In genomic region chr14:29807881-29808280, GRCm38 (mm10) we compare ENCODE assay signal across 26 mouse cellular contexts.
DNase-seq lines count a peak whose midpoint lies in the region; ATAC-seq and TF ChIP-seq lines count a peak whose summit lies in the region.
"Had no signal": no experiment of that assay in that cellular context is flagged by ENCODE, and none has a peak within 500 bp of the region (broad histone marks: within the 10 kb centered on the region; RNA-seq: fewer than 3 reads in every experiment).

No protein-coding gene starts in this region.

- no peak overlapping the region for H3K4me2 ChIP-seq in forebrain, embryonic 11.5 days (ENCODE audit: low read depth, low read length, severe bottlenecking)
- H3K4me2 ChIP-seq in forebrain, embryonic 16.5 days (ENCODE audit: low read length) = peak overlapping the region; percentile 19
- H3K4me2 ChIP-seq: embryonic facial prominence, embryonic 12.5 days; heart, embryonic 11.5 days; hindbrain, embryonic 12.5 days; limb, embryonic 12.5 days; liver, embryonic 11.5 days; lung, embryonic 15.5 days; midbrain, embryonic 12.5 days had no signal

- H3K9ac ChIP-seq in ES-E14 (ENCODE audit: insufficient read depth, low read depth, low read length, poor library complexity, severe bottlenecking) = no peak overlapping the region
- H3K9ac ChIP-seq in forebrain, embryonic 11.5 days (ENCODE audit: low read length) = no peak overlapping the region
- no peak overlapping the region for H3K9ac ChIP-seq in forebrain, embryonic 16.5 days (replicated peaks; ENCODE audit: low read depth, low read length)
- H3K9ac ChIP-seq: embryonic facial prominence, embryonic 12.5 days; hindbrain, embryonic 12.5 days; limb, embryonic 12.5 days; lung, embryonic 15.5 days; midbrain, embryonic 12.5 days had no signal

- ATAC-seq in forebrain, embryonic 11.5 days (replicated peaks; ENCODE audit: low FRiP score) = no peak
- no peak for ATAC-seq in forebrain, embryonic 16.5 days
- ATAC-seq: intestine, postnatal 0 days; Patski had no signal

- 37% methylated on average over 9 of the region's 9 CpGs for WGBS in forebrain, embryonic 11.5 days
- 15% methylated on average over 9 of the region's 9 CpGs for WGBS in forebrain, embryonic 16.5 days

- H3K4me1 ChIP-seq in ES-E14 (ENCODE audit: control insufficient read depth in 2 of 2, insufficient read depth in 2 of 2, low read length in 2 of 2, poor library complexity in 1 of 2) = no peaks in the 10 kb centered on the region
- H3K4me1 ChIP-seq in forebrain, embryonic 11.5 days (replicated peaks; ENCODE audit: control insufficient read depth, insufficient read depth, low read length) = 0 out of 2 replicates have a peak, but pooled peaks cover 2% of the 10 kb centered on the region
- 0 out of 2 replicates have a peak, but pooled peaks cover 2% of the 10 kb centered on the region for H3K4me1 ChIP-seq in forebrain, embryonic 16.5 days (replicated peaks; ENCODE audit: control insufficient read depth, insufficient read depth, low read length)
- H3K4me1 ChIP-seq: embryonic facial prominence, embryonic 12.5 days; hindbrain, embryonic 12.5 days; limb, embryonic 12.5 days; lung, embryonic 15.5 days; midbrain, embryonic 12.5 days had no signal

- peak; percentile 44 for DNase-seq in heart, adult 11 months
- DNase-seq in heart, adult 8-10 months (ENCODE audit: low spot score) = no peak
- DNase-seq in ES-E14 (ENCODE audit: low read depth, low spot score) (peak; percentile 20), liver (no peak)
- DNase-seq in forebrain, embryonic 11.5 days (ENCODE audit: low spot score) = peak; percentile 62
- DNase-seq in spleen, postnatal 10 days (ENCODE audit: low spot score in 2 of 2) = no peak
- DNase-seq: adrenal gland, postnatal 14 days; cerebellum, adult 18-20 months; cerebellum, postnatal 14 days; gastrocnemius, postnatal 10 days; heart, postnatal 36 days; kidney, adult 9 months; kidney, postnatal 10 days; right cerebral cortex, postnatal 25 days; thymus, adult 18-20 months; thymus, postnatal 25 days had no signal

- no peaks in the 10 kb centered on the region for H3K27me3 ChIP-seq in forebrain, embryonic 11.5 days (ENCODE audit: control insufficient read depth, insufficient read depth, low read length)
- H3K27me3 ChIP-seq in forebrain, embryonic 16.5 days (replicated peaks; ENCODE audit: control insufficient read depth, insufficient read depth, low read length) = no peaks in the 10 kb centered on the region
- H3K27me3 ChIP-seq: embryonic facial prominence, embryonic 12.5 days; hindbrain, embryonic 12.5 days; limb, embryonic 12.5 days; lung, embryonic 15.5 days; midbrain, embryonic 12.5 days had no signal

- in situ Hi-C loops in ES-E14 (cut with MboI; ENCODE audit: low sequenced_read_pairs in 2 of 2, unreplicated experiment in 2 of 2) = no loop called here

- no peak overlapping the region for H3K4me3 ChIP-seq in ES-E14 (ENCODE audit: insufficient read depth in 1 of 2, low read depth in 1 of 2, low read length in 2 of 2, poor library complexity in 1 of 2, severe bottlenecking in 1 of 2)
- no peak overlapping the region for H3K4me3 ChIP-seq in forebrain, embryonic 11.5 days (ENCODE audit: low read depth, low read length)
- no peak overlapping the region for H3K4me3 ChIP-seq in forebrain, embryonic 16.5 days (replicated peaks; ENCODE audit: low read length)
- H3K4me3 ChIP-seq: embryonic facial prominence, embryonic 12.5 days; hindbrain, embryonic 12.5 days; limb, embryonic 12.5 days; lung, embryonic 15.5 days; midbrain, embryonic 12.5 days had no signal

- H3K36me3 ChIP-seq in ES-E14 (ENCODE audit: control insufficient read depth, insufficient read depth, low read length, poor library complexity, severe bottlenecking) = no peaks in the 10 kb centered on the region
- no peaks in the 10 kb centered on the region for H3K36me3 ChIP-seq in forebrain, embryonic 11.5 days (ENCODE audit: control insufficient read depth, insufficient read depth, low read length)
- H3K36me3 ChIP-seq in forebrain, embryonic 16.5 days (ENCODE audit: control insufficient read depth, insufficient read depth) = no peaks in the 10 kb centered on the region
- H3K36me3 ChIP-seq: embryonic facial prominence, embryonic 12.5 days; hindbrain, embryonic 12.5 days; limb, embryonic 12.5 days; lung, embryonic 15.5 days; midbrain, embryonic 12.5 days had no signal

- no peak overlapping the region for H3K27ac ChIP-seq in ES-E14 (ENCODE audit: insufficient read depth, low read depth, low read length, poor library complexity, severe bottlenecking)
- no peak overlapping the region for H3K27ac ChIP-seq in forebrain, embryonic 11.5 days (ENCODE audit: low read depth, low read length)
- H3K27ac ChIP-seq in forebrain, embryonic 16.5 days (ENCODE audit: low read length) = no peak overlapping the region
- H3K27ac ChIP-seq: embryonic facial prominence, embryonic 12.5 days; hindbrain, embryonic 12.5 days; limb, embryonic 12.5 days; lung, embryonic 15.5 days; midbrain, embryonic 12.5 days had no signal

- no peaks in the 10 kb centered on the region for H3K9me3 ChIP-seq in ES-E14 (ENCODE audit: control insufficient read depth, insufficient read depth, low read depth, low read length)
- no peaks in the 10 kb centered on the region for H3K9me3 ChIP-seq in forebrain, embryonic 11.5 days (ENCODE audit: control insufficient read depth, low read length)
- H3K9me3 ChIP-seq in forebrain, embryonic 16.5 days (ENCODE audit: control insufficient read depth, low read length) = no peaks in the 10 kb centered on the region
- H3K9me3 ChIP-seq: embryonic facial prominence, embryonic 12.5 days; hindbrain, embryonic 12.5 days; limb, embryonic 12.5 days; lung, embryonic 15.5 days; midbrain, embryonic 12.5 days had no signal

TF ChIP-seq in ES-E14, 5 proteins besides CTCF, POLR2A, EP300 and RAD21:
- TF ChIP-seq ZC3H11A (IDR thresholded peaks at IDR 0.05; ENCODE audit: borderline replicate concordance, low read depth, low read length) (no peak), ZNF384 (IDR thresholded peaks at IDR 0.05; ENCODE audit: low read depth, low read length) (no peak), MAFK (IDR thresholded peaks at IDR 0.05; ENCODE audit: insufficient read depth, low read depth, low read length) (no peak)

Comparison
In these comparisons a context has a peak if more than half of its experiments do, and no peak if none do; other contexts are left out.
1. DNase-seq: peak in heart, adult 11 months (single experiment), ES-E14 (single experiment) and forebrain, embryonic 11.5 days (single experiment); none in heart, adult 8-10 months (single experiment), liver (single experiment) and spleen, postnatal 10 days (0 of 2).